Mouse (Mus musculus): ENCODE measurements around the gene Rae1.

Gene Rae1

GRCm38 (mm10) chr2:173048041-173048745 is 48.3 kb downstream of the Rae1 start:
- WGBS: 69% methylated on average over 17 of the region's 17 CpGs

- WGBS: 90% methylated on average over 3 of the region's 3 CpGs
These were observed 49.3 kb downstream of the Rae1 start for GRCm38 (mm10) chr2:173049231-173049630.

- WGBS: 81% methylated on average over 6 of the region's 6 CpGs
These were observed 49.9 kb downstream of the Rae1 start for GRCm38 (mm10) chr2:173049817-173050216.

DNA sequence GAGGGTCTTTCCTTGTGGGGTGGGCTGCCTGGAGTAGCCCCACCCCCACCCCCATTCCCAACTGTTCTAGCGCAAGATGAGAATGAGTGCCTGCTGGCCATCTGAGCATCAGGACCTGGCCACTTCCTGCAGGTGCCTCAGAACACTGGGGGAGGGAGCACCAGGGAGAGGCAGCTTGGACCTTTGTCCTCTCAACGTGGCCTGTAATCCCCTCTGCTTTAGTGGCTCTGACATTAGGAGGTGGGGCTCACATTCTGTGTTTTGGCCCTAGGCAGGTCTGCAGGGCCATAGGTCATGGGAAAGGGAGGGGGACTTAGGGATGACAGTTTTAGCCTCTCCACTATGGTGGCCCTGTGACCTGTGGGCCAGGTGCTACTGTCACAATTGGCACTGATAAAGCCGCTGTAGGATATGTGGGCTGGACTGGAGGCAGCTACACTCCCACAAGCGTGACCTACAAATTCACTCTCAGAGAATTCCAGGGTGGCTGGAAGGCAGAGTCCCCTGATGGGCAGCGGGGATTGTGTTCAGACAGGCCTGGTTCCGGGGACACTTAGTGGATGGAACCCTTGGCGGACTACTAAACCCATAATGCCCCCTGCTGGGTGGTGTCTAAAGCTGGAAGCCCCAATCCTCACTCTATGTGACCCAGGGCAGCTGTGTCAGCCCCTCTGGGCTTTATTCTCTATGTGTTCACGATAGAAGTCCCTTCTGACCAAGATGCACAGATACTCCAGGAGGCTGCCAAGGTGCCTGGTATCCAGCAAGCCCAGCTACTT is 50.9 kb downstream of the Rae1 start:
- 69% methylated on average over 8 of the region's 8 CpGs for WGBS

DNA sequence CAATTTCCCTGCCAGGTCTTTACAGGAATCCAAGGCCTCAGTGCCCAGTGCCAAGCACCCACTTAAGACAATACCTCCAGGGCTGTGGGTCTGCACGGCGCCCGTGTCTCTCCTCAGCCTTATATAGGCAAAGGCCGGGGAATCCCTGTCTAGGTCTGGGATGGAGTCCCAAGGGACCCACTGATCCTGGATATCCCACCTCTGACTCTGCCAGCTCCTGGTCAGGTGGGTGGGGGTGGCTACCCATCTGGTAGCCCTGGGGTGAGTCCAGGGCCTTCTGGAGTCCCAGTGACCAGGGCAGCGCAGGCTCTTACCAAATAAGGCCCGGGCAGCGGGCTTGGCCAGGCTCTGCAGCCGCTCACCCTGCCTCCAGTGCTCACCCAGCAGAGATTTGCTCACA is 53.0 kb downstream of the Rae1 start:
- 92% methylated on average over 8 of the region's 8 CpGs for WGBS

- 87% methylated on average over 6 of the region's 6 CpGs for WGBS
These were observed 53.9 kb downstream of the Rae1 start for GRCm38 (mm10) chr2:173053846-173054245.

DNA sequence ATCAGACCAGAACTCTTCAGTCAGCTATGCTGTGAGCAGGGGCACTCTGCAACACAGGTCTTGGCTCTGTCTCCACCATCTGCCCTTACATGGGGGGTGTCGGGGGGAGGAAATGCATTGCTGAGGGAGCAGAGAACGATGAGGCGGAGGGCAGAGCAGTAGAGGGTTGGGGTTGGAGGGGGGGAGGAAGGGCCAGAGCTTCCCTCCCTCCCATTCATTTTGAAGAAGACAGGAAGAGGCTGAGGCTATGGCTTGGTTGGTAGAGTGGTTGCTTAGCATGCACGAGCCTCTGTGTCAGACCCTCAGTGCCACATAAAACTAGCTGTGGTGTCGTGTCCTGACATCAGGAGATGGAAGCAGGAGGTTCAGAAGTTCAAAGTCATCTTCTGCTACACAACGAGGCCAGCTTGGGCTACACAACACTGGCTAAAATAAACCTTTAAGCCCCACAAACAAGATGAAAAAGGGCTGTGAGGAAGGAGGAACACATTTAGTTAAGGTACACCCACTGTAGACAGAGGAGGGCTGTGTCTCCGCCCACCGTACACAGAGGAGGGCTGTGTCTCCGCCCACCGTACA is 56.5 kb downstream of the Rae1 start:
- 81% methylated on average over 10 of the region's 10 CpGs for WGBS

GRCm38 (mm10) chr2:173056882-173057315 is 57.0 kb downstream of the Rae1 start:
- 78% methylated on average over 11 of the region's 11 CpGs for WGBS

DNA sequence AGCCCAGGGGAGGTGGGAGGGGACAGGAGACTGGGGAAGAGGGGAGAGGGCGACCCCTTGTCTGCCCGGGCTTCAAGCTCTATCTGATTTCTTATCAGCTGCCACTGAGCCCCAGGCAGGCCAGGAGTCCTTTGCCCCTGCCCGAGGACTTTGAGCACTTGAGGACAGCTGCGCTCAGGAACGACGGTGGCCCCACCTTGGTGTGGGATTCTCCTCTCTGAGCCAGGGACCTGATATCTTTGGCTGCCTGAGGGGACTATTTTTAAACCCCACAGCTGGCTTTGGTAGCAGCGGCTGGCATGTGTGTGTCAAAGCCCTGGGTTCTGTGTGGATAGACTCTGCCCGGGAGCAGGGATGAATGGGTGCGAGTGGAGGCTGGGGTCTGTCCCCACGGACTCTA is 57.7 kb downstream of the Rae1 start:
- WGBS: 65% methylated on average over 10 of the region's 10 CpGs

GRCm38 (mm10) chr2:173058263-173058662 is 58.3 kb downstream of the Rae1 start:
- WGBS: 66% methylated on average over 11 of the region's 11 CpGs

DNA sequence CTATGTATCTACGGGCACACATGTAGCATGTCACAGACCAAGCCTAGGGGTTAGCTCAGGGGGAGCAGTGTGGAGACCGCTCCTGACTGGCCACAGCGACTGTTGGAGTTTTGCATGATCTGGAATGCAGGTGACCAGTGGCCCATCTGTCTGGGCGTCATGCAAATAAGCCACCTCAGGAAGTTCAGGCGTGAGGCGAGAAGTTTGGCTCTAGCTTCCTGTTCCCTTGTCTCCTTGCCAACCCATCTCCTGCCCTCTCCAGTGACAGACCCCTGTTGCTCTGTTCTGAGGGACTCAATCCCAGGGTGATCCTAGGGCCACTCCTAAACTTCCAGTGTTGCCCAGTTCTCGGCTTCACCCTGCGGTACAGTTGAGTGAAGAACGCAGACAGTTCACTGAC is 60.5 kb downstream of the Rae1 start:
- WGBS: 87% methylated on average over 9 of the region's 9 CpGs

DNA sequence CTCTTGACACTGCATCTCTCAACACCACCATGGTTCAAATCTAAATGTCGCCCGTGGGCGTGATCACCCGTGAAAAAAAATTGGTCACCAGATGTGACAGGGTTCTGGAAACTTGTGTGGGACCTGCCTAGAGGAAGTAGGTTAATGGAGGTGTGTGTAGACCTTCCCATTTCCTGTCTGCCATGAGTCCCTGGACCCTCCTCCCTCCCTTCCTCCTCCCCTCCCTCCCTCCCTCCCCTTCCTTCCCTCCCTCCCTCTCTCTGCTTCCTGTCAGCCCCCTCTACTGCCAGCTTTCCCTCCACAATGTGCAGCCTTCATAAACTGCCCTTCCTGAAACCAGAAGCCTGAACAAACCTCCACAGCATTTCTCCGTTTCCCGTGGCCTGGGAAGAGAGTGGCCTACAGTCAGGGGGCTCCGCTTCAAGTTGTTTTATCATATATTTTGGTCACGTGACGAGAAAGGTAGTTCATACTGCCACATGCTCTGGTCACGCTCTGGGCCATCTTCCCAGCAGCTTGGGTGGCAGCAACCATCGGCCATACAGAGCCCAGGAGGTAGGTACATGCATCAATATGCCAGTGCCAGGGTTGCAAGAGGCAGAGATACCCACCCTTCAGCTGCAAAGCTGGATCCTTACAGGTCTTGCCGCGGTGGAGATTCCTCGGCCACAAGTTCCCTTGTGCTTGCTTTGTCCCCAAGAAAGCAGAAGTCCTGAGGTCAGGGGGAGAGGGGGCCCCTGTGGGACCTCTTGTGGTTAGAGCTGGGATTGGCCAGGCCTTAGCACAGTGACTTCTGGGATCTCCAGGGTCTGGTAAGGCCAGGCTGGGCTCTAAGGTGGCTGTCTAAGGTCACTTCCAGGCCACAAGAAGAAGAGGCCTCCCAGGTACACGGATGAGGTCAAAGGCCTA is 61.8 kb downstream of the Rae1 start:
- 79% methylated on average over 15 of the region's 15 CpGs for WGBS

GRCm38 (mm10) chr2:173063219-173063618 is 63.3 kb downstream of the Rae1 start:
- 69% methylated on average over 1 of the region's 1 CpGs for WGBS

DNA sequence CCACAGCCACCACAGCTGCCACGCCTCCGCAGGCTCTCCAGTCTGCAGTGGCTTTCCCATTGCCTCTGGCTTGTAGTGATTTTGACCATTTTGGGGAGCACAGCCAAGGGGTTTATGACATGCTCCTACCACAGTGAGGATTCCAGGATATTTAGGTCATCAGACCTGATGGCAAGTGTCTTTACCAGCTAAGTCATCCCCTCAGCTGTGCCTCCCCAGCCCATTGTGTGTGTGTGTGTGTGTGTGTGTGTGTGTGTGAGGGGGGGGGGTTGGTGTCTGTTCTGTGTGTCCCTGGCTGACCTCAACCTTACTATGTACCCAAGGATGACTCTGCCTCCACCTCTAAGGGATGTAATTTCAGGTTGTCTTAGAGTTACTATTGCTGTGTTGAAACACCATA is 64.9 kb downstream of the Rae1 start:
- WGBS: 92% methylated on average over 2 of the region's 2 CpGs
